Mouse (Mus musculus): ENCODE measurements at regions not wholly inside any gene's neighbourhood (a gene's known extent, or its start where the extent isn't known, plus 50 kb on each side); places are given as distances from the start of the nearest gene placed in this dataset.

DNA sequence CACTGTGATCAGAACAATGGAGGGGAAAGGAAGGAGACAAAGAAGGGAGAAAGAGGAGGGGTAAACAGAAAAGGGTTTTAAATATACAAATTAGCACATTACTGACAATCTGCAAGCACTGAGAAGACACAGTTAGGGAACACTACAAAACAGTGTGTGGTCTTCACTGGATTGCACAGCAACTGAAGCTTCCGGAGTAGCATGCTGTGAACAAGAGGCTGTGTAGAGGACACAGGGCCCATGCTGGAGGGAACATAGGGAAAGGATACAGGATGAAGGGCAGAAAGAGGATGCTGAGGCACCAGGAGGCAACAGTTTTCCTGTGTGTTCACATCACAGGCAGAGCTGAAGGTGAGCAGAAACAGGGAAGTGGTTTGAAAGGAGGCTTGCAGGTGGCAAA lies 598.6 kb upstream of the Nrsn1 start:
- no peak for DNase-seq

- DNase-seq, result no peak
These were observed 587.9 kb upstream of the Nrsn1 start for GRCm38 (mm10) chr13:25858207-25858606.

DNA sequence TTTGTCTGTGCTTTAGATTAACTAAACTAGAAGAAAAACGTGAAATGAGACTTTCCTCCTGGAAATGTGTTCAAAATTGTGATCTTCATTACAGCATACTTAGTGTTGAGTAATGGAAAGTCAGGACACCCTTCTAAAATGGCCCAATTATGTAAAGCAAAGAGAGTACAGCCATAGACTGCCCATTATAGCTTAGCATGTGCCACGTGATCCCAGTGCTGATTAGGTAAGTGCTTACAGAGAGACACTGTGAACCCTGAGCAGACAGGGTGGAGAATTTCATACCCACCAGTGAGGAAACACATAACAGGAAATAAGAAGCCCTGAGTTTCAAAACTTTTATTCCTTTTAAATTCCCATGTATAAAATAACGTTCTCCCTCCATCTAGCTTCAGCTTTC lies 587.3 kb upstream of the Nrsn1 start:
- DNase-seq, result no peak

- no peak for DNase-seq
These were observed 586.8 kb upstream of the Nrsn1 start for GRCm38 (mm10) chr13:25857096-25857495.

GRCm38 (mm10) chr13:25856549-25856948 lies 586.2 kb upstream of the Nrsn1 start:
- no peak for DNase-seq

GRCm38 (mm10) chr13:25848156-25848555 lies 577.9 kb upstream of the Nrsn1 start:
- no peak for DNase-seq

GRCm38 (mm10) chr13:25838237-25838636 lies 567.9 kb upstream of the Nrsn1 start:
- DNase-seq, result no peak

GRCm38 (mm10) chr13:25829146-25829924 lies 559.0 kb upstream of the Nrsn1 start:
- no peak for DNase-seq

DNA sequence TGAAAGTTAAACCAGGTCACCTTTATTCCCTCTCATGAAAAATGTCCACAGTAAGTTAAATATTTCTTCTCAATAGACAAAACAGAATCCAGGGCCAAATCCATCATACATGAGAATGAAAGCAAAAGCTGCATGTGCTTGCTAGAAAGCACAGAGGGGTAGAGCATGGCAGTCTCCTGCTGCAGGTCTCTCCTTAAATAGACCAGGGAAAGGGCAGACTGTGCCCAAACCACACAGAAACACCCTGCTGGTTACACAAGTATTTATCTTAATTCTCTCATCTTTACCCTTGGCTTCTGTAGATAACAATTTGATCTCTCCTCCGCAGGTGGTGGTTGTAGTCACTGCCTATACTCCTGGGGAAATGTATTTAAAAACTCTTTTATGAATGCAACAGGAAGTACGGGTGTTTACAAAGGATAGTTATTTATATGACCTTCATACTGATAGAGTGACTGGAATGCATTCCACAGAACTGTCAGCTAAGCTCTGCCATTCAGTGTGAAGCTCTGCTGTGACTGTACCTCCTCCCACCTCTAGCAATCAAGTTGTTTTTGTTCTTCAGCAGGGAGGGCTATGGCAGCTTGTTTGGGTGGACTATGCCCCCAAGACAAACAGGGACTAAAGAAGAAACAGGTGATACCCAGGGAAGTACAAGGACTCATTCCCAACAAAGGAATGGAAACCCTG lies 538.4 kb upstream of the Nrsn1 start:
- DNase-seq, result no peak

GRCm38 (mm10) chr13:25793216-25793803 lies 523.0 kb upstream of the Nrsn1 start:
- no peak for DNase-seq

DNA sequence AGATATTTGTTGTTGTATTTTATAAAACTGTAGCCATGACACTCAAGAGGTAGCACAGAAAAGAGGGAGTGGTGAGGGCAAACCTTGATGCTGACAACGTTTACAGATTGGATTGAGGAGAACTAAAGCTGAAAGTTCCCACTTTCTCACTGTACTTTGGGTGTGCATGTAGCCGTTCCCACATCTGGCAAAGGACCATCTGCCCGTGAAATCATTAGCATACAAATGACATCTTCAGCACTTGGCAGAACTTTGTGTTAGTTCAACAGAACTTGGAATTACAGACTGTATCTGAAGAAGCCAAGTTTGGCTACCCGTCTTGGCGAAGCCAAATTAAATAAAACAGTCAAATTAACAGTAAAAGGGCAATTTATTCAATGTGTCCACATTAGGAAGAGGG lies 510.9 kb upstream of the Nrsn1 start:
- no peak for DNase-seq

DNA sequence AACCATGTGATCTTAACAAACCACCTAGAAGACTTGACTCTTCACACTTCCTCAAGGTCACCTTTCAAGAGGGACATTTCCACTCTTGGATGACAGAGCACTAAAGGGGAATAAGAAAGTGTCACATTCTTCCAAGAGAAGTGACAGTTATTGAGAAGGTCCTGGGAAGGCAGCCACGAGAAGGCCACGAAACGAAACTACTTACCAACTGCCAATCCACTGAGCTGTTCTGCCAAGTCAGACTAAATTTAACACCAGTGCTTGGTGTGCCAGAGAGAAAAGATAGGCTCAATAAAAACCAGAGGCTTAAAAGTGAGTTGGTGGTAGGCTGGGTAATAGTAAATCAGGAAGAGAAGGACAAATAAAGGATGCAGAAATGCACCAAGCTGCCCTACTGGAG lies 507.4 kb upstream of the Nrsn1 start:
- DNase-seq, result no peak

GRCm38 (mm10) chr13:25774586-25775182 lies 504.4 kb upstream of the Nrsn1 start:
- DNase-seq, result no peak

DNA sequence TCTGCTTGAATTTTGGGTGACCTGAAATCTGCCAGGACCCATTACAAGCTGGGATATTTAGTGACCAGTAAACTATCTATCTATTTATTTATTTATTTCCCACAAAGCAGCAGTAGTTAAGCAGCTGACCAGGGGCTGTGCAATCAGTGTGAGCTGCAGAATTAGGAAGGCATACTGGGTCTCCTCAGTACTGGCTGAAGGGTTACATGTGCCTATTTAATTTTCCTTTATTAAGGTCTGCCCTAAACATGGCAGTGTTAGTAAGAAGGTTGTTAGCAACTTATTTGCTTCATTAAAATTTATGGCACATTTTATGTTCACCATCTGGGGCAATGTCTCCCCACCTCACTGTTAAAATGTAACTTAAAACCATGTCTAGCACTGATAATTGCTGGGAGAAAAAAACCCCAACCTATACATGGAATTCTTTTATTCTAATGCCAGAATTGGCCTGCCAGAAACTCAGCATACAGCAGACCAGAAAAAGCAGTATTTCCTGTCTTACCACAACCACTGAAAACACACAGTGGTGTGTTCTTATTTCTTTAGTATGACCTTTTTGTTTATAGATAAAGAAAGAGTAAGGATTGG lies 484.3 kb upstream of the Nrsn1 start:
- DNase-seq, result no peak

DNA sequence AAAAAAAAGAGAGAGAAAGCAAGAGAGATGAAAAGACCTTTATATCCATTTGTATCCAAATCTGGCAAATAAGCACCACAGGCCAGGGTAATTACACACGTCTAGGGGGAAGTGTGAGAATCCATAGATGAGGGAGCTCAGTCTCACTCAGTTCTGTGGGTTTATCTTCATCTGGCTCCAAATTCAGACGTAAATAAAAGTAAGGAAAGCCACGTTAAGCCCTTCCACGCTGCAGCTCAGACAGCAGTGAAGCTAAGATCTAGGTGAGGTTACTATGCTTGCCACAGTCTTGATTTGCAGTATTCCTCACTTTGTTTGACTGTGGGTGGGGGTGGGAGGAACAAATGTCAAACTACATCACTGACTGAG lies 481.1 kb upstream of the Nrsn1 start:
- DNase-seq, result no peak

DNA sequence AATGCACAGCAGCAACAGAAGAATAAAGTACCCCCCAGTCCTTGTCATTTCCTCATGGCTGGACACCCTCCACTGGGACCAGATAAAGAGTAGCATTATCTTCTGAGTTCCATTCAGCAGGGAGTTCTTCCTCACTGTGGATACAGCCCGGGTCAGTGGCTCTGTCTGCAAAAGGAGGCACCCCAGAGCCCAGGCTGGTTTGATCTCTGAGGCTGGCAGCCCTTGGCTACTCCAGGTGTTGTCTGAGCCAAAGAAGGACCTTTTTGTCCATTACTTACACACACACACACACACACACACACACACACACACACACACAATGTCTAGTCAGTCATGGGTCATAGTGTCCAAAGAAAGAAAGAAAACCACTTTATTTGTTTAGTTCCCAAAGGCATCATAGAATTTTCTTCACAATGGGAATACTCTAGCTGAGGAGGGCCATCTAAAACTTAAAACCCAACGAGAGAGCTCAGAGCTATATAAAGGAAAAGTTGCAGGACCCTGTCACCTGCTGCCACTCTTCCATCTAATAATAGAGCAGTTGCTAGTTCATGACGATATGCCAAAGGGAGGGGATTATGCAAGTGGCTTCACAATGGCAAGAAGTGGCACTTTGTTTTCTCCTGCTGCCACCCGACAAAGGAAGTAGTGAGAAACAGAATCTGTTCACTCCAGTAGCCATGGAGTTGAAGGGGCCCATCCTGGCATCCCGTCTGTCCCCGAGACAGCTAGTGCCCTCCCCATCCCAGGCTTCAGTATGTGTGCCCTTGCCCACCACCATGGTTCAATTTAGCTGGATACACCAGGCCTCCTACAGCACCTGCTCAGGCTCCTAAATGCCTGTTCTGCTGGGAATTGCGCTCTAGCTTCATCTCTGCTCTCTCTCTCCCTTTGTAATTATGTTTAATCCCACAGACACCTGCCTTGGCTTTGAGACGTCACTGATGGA lies 480.4 kb upstream of the Nrsn1 start:
- no peak for DNase-seq

- no peak for DNase-seq
These were observed 468.3 kb upstream of the Nrsn1 start for GRCm38 (mm10) chr13:25738601-25739000.

GRCm38 (mm10) chr13:25729327-25729892 lies 459.1 kb upstream of the Nrsn1 start:
- no peak for DNase-seq

DNA sequence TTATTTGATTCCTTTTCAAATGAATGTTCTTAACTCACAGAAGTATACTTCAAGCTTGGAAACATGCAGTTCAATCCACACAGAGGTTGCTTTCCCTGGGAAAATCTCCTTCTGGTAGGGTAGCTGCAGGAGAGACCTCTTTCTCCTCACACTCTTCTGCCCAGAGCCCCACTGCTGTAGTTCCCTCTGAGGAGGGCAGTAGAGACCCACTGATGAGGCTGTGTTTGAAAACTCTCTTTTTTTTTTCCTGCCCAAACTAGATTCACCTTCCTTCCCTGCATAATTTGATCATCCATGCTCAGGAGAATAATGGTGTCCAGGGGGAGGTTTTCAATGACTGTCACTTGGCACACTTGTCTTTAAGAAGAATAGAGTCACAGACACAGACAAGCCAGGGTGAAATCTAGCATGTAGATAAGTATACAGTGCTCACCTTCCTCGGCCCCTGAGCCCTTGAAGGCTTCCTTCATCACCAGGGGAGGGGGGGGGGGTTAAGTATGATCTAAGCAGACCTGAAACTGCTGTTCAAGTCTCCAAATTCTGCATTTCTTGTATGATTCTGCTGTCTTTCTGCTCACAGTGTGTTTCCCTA lies 457.3 kb upstream of the Nrsn1 start:
- no peak for DNase-seq

DNA sequence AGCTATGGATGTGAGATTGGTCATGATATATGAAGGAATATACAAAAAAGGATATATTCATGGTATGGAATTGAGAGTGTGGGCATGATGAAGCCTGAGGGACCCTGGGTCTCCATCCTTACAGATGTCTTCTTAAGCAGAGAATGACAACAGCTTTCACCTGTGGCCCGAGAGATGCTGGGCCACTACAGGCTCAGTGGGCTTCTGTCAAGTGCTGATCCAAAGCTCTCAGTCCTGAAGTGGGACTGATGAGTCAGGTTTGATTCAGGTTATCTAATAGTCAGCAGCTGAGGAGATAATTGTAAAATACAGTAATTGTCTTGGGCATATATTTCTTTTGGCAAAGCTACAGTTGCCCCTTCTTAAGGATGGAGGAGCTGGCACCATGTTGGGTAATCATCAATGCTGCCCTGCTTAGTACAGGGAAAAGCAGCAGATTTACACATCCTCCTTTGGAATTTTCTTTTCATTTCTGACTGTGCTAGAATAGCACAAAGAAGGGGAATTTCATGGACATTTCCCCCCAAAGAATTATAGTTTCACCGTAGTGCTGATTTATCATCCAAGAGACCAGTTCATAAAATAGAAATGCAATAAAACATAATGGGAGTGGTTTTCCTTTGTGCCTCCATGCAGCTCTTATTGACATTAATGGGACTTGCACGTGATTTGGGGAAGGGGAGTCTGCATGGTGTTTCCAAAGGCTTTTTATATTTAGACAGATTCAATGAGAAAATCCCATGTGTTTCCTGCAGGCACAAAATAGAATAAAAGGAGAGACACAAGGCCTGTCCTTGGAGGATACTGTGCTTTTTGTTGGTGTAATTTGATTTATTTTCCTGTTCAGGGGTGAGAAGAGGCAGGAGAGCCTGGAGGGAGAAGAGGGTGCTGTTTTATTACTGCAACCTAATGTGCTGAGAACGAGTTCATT lies 452.6 kb upstream of the Nrsn1 start:
- no peak for DNase-seq

Measured in cerebellum, adult 11-12 months (tissue).